Mouse (Mus musculus) embryonic facial prominence, embryonic 13.5 days (tissue): ENCODE measurements around the gene Taf4. TPM values are rescaled to one million over a fixed set of nuclear protein-coding genes. Genes with fewer than 3 reads are reported as not detected.

Experiments
- ATAC-seq: fragments of 200-750 bp; cut with Nextera tagmentation; 2 replicates; pipeline ENCODE4 v1.8.0; 2017; ENCODE audit warnings: low read depth; ENCODE audit not compliant: insufficient number of reproducible peaks, insufficient read depth, low FRiP score, low TSS enrichment
- H3K27ac ChIP-seq: fragments of 300-500 bp; sonication (generic); 2 replicates; pipeline ENCODE4 v1.5.1; 2015; ENCODE audit warnings: moderate library complexity, mild to moderate bottlenecking, inconsistent platforms
- H3K27me3 ChIP-seq: fragments of 300-500 bp; sonication (generic); 2 replicates; pipeline ENCODE4 v1.6.1; 2015; ENCODE audit warnings: mild to moderate bottlenecking, inconsistent platforms
- H3K36me3 ChIP-seq: fragments of 300-500 bp; sonication (generic); 2 replicates; pipeline ENCODE4 v1.6.1; 2015; ENCODE audit warnings: mild to moderate bottlenecking, inconsistent platforms
- H3K4me1 ChIP-seq: fragments of 300-500 bp; sonication (generic); 2 replicates; pipeline ENCODE4 v1.6.1; 2015; ENCODE audit warnings: inconsistent platforms
- H3K4me2 ChIP-seq: fragments of 300-500 bp; sonication (generic); 2 replicates; pipeline ENCODE4 v1.6.1; 2015; ENCODE audit warnings: moderate library complexity, mild to moderate bottlenecking, inconsistent platforms
- H3K4me3 ChIP-seq: fragments of 300-500 bp; sonication (generic); 2 replicates; pipeline ENCODE4 v1.5.1; 2015; ENCODE audit warnings: mild to moderate bottlenecking, inconsistent platforms
- H3K9ac ChIP-seq: fragments of 300-500 bp; sonication (generic); 2 replicates; pipeline ENCODE4 v1.6.1; 2015; ENCODE audit warnings: mild to moderate bottlenecking, inconsistent platforms
- H3K9me3 ChIP-seq: fragments of 300-500 bp; sonication (generic); 2 replicates; pipeline ENCODE4 v1.6.1; 2016; ENCODE audit warnings: inconsistent platforms
- WGBS: fragments of 180-500 bp; shearing (Covaris S2); methylation state at CpG from one replicate; pipeline ENCODE4 v1.1.7; 2015; ENCODE audit warnings: mixed read lengths; 5-methylcytosine and 5-hydroxymethylcytosine counted together
- polyA plus RNA-seq: library from polyadenylated mRNA; unstranded; fragments of >200 nt; fragmentation: Nextera tagmentation; extraction: Ambion mirVana; gene quantifications from 2 replicates; pipeline ENCODE4 v1.2.1, GENCODE M21; 2015

The Taf4 gene
- polyA plus RNA-seq, 1 experiment from 2014 or later: 3.7 TPM

DNA sequence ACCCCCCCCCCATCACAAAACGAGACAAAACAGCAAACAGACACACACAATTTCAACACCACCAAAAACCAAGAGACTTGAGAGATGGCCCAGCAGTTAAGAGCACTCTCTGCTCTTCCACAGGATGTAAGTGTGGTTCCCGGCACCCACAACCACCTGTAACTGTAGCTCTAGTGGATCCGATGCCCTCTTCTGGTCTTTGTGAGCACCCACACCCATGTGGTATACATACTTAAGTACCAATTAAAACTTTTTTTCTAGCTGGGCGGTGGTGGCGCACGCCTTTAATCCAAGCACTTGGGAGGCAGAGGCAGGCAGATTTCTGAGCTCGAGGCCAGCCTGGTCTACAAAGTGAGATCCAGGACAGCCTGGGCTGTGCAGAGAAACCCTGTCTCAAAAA lies 34.2 kb upstream of the Taf4 start:
- Histone ChIP-seq H3K4me1 (no peaks in the 10 kb centered on the region), H3K4me3 (no peak overlapping the region), H3K27me3 (peaks cover 8% of the 10 kb centered on the region; the same call in 1 of the 2 replicates), H3K9me3 (no peaks in the 10 kb centered on the region), H3K36me3 (no peaks in the 10 kb centered on the region), H3K27ac (no peak overlapping the region), H3K4me2 (no peak overlapping the region), H3K9ac (no peak overlapping the region)
- WGBS: 89% methylated on average over 7 of the region's 7 CpGs
- no peak for ATAC-seq

DNA sequence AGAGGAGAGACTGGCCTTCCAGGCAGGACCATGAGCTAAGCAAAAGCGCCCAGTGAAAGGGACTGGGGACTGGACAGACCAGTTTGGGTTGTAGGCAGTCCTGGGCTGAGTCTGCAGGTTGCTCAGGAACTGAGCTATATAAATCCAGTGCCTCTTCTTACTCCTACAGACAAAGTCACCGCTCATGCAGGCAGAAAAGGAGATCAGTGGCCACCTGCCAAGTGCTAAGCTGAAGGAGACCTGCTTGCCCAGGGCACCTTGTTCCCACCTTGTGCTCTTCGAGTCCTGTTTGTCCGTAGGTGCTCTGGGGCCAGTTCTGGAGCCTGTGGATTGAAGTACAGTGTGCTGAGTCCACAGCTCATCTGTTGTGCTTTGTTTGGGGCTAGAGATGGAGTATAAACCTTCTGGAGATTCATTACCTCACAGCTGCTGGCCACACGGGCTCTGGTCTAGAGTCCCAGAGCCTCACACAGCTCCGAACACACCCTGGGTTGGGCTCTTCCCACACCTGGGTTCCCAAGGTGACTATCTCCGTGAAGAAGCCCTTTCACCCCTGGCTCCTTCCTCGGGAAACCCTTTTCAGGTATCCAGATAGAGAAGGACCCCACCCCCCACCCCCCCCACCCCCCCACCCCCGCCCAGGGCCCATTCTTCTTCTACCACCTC lies 30.0 kb upstream of the Taf4 start:
- Histone ChIP-seq H3K9me3 (no peaks in the 10 kb centered on the region), H3K4me2 (no peak overlapping the region), H3K4me3 (no peak overlapping the region), H3K36me3 (no peaks in the 10 kb centered on the region), H3K27me3 (peaks cover 8% of the 10 kb centered on the region; the same call in 1 of the 2 replicates), H3K9ac (no peak overlapping the region), H3K4me1 (no peaks in the 10 kb centered on the region), H3K27ac (no peak overlapping the region)
- ATAC-seq: no peak
- 44% methylated on average over 9 of the region's 9 CpGs for WGBS

DNA sequence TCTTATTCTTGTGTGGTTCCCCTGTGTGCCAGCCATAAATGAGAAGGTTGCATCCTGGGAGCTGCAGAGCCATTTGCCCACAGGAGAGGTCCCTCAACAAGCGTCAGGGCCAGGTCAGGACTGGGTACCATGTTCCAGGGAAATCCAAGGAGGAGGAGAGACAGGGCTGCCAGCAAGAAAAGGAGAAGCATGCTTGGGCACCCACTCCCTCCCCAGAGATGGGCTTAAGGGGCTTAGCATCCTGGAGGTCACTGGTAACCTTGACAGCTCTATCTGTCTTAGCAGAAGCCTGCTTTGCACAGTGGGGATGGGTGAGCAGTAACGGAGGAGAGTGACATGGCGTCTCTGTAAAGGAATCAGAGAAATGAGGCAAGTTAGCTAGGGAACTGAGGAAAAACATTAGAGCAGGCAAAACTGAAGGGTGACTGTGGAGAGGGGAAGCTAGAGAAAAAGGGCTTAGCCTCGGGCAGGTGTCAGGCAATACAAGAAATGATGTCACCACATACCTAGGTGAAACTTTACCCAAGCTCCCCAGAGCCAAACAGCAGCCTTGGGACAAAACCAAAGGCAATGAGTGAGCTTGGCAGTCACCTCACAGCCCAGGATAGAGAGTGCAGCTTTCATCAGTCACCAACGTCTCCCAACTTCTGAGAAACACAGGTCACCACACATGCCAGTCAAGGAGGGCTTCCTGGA lies 29.4 kb upstream of the Taf4 start:
- ATAC-seq: no peak
- Histone ChIP-seq H3K4me3 (no peak overlapping the region), H3K36me3 (no peaks in the 10 kb centered on the region), H3K4me2 (no peak overlapping the region), H3K9ac (no peak overlapping the region), H3K9me3 (no peaks in the 10 kb centered on the region), H3K27ac (no peak overlapping the region), H3K4me1 (no peaks in the 10 kb centered on the region), H3K27me3 (peaks cover 8% of the 10 kb centered on the region; the same call in 1 of the 2 replicates)
- WGBS: 60% methylated on average over 5 of the region's 5 CpGs

DNA sequence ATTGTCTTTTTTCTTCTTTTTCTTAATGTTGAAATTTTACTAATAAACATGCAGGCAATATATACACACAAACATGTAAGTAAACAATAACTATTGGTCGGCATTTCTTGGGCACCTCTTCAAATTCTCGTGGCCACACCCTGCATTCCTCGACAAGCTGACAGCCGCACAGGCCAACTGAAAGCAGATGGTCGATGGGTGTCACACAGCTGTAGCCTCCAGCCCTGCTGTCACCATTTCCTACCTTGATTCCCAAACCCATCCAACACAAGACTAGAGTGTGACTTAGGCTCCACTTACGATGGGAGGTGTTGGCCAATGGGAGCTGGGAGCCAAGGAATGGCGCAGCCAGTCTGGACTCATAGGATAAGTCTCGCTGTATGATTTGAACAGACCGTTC lies 25.2 kb upstream of the Taf4 start:
- ATAC-seq: no peak
- no peak overlapping the region for H3K9ac ChIP-seq
- no peak overlapping the region for H3K27ac ChIP-seq
- 81% methylated on average over 9 of the region's 9 CpGs for WGBS
- H3K27me3 ChIP-seq: peaks cover 8% of the 10 kb centered on the region; the same call in 1 of the 2 replicates
- no peak overlapping the region for H3K4me3 ChIP-seq
- no peaks in the 10 kb centered on the region for H3K9me3 ChIP-seq
- H3K4me1 ChIP-seq: no peaks in the 10 kb centered on the region
- no peak overlapping the region for H3K4me2 ChIP-seq
- no peaks in the 10 kb centered on the region for H3K36me3 ChIP-seq

DNA sequence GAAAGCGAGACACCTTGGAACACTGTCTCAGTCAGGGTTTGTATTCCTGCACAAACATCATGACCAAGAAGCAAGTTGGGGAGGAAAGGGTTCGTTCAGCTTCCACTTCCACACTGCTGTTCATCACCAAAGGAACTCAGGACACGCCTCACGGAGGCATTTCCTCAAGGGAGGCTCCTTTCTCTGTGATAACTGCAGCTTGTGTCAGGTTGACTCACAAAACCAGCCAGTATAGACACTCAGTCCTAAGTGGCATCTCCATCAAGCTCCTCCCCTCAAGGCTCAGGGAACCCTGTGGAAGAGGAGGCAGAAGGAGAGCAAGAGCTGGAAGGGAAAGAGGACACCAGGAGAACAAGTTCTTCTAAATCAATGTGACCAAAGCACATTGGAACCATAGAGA lies 22.0 kb upstream of the Taf4 start:
- ATAC-seq: no peak
- Histone ChIP-seq H3K36me3 (no peaks in the 10 kb centered on the region), H3K9ac (no peak overlapping the region), H3K9me3 (no peaks in the 10 kb centered on the region), H3K4me1 (no peaks in the 10 kb centered on the region), H3K27me3 (no peaks in the 10 kb centered on the region), H3K27ac (no peak overlapping the region), H3K4me2 (no peak overlapping the region), H3K4me3 (no peak overlapping the region)
- 80% methylated on average over 4 of the region's 4 CpGs for WGBS

DNA sequence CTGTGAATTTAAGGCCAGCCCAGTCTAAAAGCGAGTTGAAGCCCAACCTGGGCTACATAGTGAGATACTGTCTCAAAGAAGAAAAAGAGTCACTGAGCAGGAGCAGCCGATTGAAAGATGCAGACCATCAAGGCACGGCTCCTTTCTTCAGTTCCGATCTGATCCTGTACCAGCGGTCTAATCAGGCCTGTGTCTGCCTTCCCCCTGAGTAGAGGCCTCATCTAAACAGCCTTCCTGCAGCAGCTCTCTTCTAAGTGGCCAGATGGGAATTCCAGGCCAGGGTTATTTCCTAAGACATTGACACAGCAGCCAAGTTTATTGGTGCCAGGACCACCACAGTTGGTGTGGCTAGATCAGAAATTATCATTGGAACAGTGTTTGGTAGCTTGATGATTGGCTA lies 16.6 kb upstream of the Taf4 start:
- H3K9ac ChIP-seq: no peak overlapping the region
- no peaks in the 10 kb centered on the region for H3K36me3 ChIP-seq
- no peak overlapping the region for H3K4me2 ChIP-seq
- ATAC-seq: no peak
- H3K4me3 ChIP-seq: no peak overlapping the region
- H3K9me3 ChIP-seq: no peaks in the 10 kb centered on the region
- no peaks in the 10 kb centered on the region for H3K4me1 ChIP-seq
- H3K27ac ChIP-seq: no peak overlapping the region
- 83% methylated on average over 5 of the region's 5 CpGs for WGBS
- H3K27me3 ChIP-seq: no peaks in the 10 kb centered on the region

DNA sequence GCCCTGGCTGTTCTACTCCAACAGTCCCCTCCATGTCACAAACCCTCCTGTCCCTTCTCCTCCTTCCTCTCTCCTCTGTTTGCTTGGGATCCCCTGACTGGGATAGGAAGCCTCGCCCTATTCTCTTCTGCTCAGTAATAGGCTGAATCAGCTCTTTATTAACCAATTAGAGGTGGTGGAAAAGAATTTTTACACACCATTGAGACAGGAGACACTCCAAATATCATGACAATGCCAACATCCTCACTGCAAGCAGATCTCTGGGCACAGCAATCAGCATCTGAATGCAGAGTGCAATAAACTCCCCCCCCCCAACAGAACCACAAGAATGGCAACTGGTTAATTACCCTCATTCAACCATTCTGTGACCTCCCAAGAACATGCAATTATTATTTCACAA lies 12.7 kb upstream of the Taf4 start:
- Histone ChIP-seq H3K4me2 (no peak overlapping the region), H3K27ac (no peak overlapping the region), H3K27me3 (no peaks in the 10 kb centered on the region), H3K9ac (no peak overlapping the region), H3K4me1 (0 out of 2 replicates have a peak, but pooled peaks cover 5% of the 10 kb centered on the region), H3K4me3 (no peak overlapping the region), H3K9me3 (no peaks in the 10 kb centered on the region), H3K36me3 (no peaks in the 10 kb centered on the region)
- 74% methylated on average over 1 of the region's 1 CpGs for WGBS
- ATAC-seq: no peak

DNA sequence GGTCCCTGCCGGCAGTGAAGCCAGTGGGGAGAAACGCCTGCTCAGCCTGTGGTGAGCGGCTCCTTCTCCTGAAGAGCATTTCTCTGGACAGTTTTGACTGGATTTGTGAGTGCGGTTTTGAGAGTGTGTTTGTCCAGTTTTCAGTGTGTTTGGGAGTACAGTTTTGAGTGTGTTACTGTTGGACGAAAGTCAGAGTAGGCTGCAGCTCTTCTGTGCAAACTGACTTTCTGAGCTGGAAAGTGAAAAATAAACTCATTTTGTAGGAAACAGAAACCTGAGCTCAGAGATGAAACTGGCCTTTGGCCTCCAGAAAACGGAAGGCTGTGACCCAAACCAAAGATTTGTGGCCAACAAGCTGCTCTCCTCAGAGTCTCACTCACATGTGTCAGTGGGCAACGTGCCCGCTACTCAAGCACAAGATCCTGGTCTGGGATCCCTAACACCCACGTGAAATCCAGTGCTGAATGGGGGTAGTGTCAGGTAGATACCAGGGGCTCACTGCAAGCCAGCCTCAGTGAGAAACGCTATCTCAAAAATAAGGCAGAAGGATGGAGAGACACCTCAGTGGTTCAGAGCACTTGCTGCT lies 10.1 kb upstream of the Taf4 start:
- Histone ChIP-seq H3K9ac (no peak overlapping the region), H3K4me3 (no peak overlapping the region), H3K27ac (no peak overlapping the region), H3K27me3 (no peaks in the 10 kb centered on the region), H3K36me3 (no peaks in the 10 kb centered on the region), H3K4me2 (no peak overlapping the region), H3K4me1 (0 out of 2 replicates have a peak, but pooled peaks cover 5% of the 10 kb centered on the region), H3K9me3 (no peaks in the 10 kb centered on the region)
- no peak for ATAC-seq
- 72% methylated on average over 10 of the region's 10 CpGs for WGBS

DNA sequence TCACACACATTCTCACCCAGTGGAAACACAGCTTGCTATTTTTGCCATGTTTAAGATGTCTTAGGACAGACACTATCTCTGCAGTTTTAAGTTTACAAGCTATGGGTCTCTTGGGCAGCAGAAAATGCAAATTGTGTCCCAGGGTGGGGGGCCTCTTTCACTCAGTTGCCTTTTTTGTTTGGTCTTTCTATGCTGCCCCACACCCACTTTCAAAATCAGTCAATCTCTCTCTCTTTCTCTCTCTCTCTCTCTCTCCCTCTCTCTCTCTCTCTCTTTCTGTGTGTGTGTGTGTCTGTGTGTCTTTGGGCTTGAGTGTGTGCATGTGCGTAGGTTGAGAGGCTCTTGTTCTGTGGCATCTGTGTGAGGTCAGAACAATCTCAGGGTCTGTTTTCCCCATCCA lies 9.2 kb upstream of the Taf4 start:
- no peak overlapping the region for H3K4me3 ChIP-seq
- WGBS: 91% methylated on average over 1 of the region's 1 CpGs
- H3K9me3 ChIP-seq: no peaks in the 10 kb centered on the region
- H3K4me2 ChIP-seq: no peak overlapping the region
- no peak overlapping the region for H3K9ac ChIP-seq
- H3K4me1 ChIP-seq: 0 out of 2 replicates have a peak, but pooled peaks cover 5% of the 10 kb centered on the region
- no peaks in the 10 kb centered on the region for H3K36me3 ChIP-seq
- ATAC-seq: no peak
- no peaks in the 10 kb centered on the region for H3K27me3 ChIP-seq
- H3K27ac ChIP-seq: no peak overlapping the region

DNA sequence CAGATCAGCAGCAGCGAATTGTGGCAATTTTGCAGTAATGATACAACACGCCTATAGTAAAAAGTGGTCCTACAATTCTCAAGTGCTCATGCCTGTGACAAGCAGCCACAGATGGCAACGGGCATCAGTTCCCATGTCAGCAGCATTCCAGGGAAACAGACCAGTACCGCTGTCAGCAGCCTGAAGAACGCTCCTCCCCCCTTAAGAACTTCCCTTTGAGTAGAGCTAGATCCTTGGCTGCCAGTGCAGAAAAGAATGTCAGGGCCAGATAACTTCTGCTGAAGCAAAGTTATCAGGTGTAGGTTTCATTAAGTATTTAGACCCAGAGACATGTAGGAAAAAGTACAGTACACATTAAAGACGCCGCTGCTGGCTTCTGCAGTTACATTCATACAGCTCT lies 8.4 kb upstream of the Taf4 start:
- 33% methylated on average over 7 of the region's 7 CpGs for WGBS
- no peak for ATAC-seq
- Histone ChIP-seq H3K4me3 (no peak overlapping the region), H3K4me1 (0 out of 2 replicates have a peak, but pooled peaks cover 5% of the 10 kb centered on the region), H3K36me3 (no peaks in the 10 kb centered on the region), H3K27me3 (no peaks in the 10 kb centered on the region), H3K9me3 (no peaks in the 10 kb centered on the region), H3K4me2 (no peak overlapping the region), H3K9ac (no peak overlapping the region), H3K27ac (no peak overlapping the region)

DNA sequence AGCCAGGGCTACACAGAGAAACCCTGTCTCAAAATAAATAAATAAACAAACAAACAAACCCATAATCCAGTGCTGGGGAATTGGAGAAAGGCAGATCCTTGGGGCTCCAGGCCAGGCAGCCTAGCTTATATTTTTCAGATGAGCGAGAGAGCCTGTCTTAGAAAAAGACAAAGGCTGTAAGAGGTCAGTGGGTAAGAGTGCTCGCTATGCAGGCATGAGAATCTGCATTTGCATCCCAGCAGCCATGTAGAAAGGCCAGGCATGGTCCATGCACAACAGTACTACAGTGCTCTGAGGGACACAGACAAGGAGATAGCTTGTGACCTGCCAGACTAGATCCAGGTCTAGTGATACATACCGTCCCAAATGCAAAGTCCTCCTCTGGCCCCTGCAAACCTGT lies 6.3 kb upstream of the Taf4 start:
- WGBS: 86% methylated on average over 3 of the region's 3 CpGs
- no peak for ATAC-seq

DNA sequence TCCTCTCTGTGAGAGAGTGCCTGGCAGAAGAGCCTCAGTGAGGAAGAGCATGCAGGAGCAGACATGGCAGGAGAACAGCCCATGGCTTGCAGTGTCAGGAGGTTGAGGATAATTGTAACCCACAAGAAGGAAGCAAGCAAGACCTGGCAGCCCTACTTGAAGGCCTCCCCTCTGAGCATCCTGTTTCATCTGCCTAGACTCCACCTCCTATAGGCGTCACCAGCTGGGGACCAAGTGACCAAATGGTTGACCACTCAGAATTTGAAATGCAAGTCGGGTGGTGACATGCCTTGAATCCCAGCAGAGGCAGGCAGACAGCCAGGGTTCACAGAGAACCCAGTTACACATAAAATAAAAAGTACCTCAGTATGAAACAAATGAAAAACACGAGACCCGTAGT lies 4.2 kb upstream of the Taf4 start:
- Histone ChIP-seq H3K4me3 (no peak overlapping the region), H3K36me3 (no peaks in the 10 kb centered on the region), H3K9ac (no peak overlapping the region), H3K9me3 (no peaks in the 10 kb centered on the region), H3K4me2 (no peak overlapping the region), H3K27me3 (no peaks in the 10 kb centered on the region), H3K4me1 (peaks cover 15% of the 10 kb centered on the region; the same call in 1 of the 2 replicates), H3K27ac (no peak overlapping the region)
- ATAC-seq: no peak
- WGBS: 52% methylated on average over 4 of the region's 4 CpGs

More for the DNA sequence above, 6.3 kb upstream of the Taf4 start:
- no peaks in the 10 kb centered on the region for H3K36me3 ChIP-seq
- no peaks in the 10 kb centered on the region for H3K9me3 ChIP-seq
- H3K4me2 ChIP-seq: no peak overlapping the region
- H3K9ac ChIP-seq: no peak overlapping the region
- H3K4me3 ChIP-seq: no peak overlapping the region
- H3K27me3 ChIP-seq: no peaks in the 10 kb centered on the region
- H3K4me1 ChIP-seq: peaks cover 12% of the 10 kb centered on the region; the same call in 1 of the 2 replicates
- H3K27ac ChIP-seq: no peak overlapping the region
